Mouse (Mus musculus) heart, adult 2 months (tissue): ENCODE measurements around the gene Clasp1. TPM values are rescaled to one million over a fixed set of nuclear protein-coding genes. Genes with fewer than 3 reads are reported as not detected.

Source experiments
- DNase-seq, 2 experiments: peaks; one replicate each; pipeline ENCODE4 v3.0.0; 2021
- H3K27ac ChIP-seq: fragments of 200-600 bp; 2 replicates; pipeline ENCODE4 v1.8.1; 2022
- H3K27me3 ChIP-seq: fragments of 200-500 bp; 2 replicates; pipeline ENCODE4 v1.6.1; 2012; ENCODE audit warnings: mild to moderate bottlenecking, low read length, inconsistent platforms, mixed read lengths; ENCODE audit not compliant: control insufficient read depth, insufficient read depth
- H3K36me3 ChIP-seq: fragments of 200-500 bp; 2 replicates; pipeline ENCODE4 v1.6.1; 2012; ENCODE audit warnings: low read length, inconsistent platforms; ENCODE audit not compliant: control insufficient read depth, insufficient read depth
- H3K4me1 ChIP-seq: fragments of 200-500 bp; 2 replicates; pipeline ENCODE4 v1.6.1; 2011; ENCODE audit warnings: low read length; ENCODE audit not compliant: control insufficient read depth, insufficient read depth
- H3K4me3 ChIP-seq: fragments of 200-600 bp; 2 replicates; pipeline ENCODE4 v1.8.1; 2022
- H3K79me2 ChIP-seq: fragments of 200-500 bp; replicated peaks from 2 replicates; pipeline ENCODE4 v1.6.1; 2012; ENCODE audit warnings: mild to moderate bottlenecking, inconsistent platforms, low read length, moderate library complexity, mixed read lengths; ENCODE audit not compliant: control insufficient read depth, insufficient read depth
- H3K9ac ChIP-seq: fragments of 200-500 bp; 2 replicates; pipeline ENCODE4 v1.6.1; 2012; ENCODE audit warnings: low read depth, mild to moderate bottlenecking, control low read depth, inconsistent platforms, low read length, mixed read lengths
- CTCF ChIP-seq: fragments of 200-600 bp; IDR thresholded peaks from 2 replicates; pipeline ENCODE4 v1.8.1; 2022; ENCODE audit warnings: antibody characterized with exemption, mild to moderate bottlenecking, moderate library complexity
- EP300 ChIP-seq: fragments of 200-500 bp; IDR thresholded peaks from 2 replicates; pipeline ENCODE4 v1.6.1; 2011; ENCODE audit warnings: low read depth, low read length, control low read depth; ENCODE audit not compliant: insufficient read depth
- POLR2A ChIP-seq: fragments of 200-500 bp; IDR thresholded peaks from 2 replicates; pipeline ENCODE4 v1.6.1; 2011; ENCODE audit warnings: mild to moderate bottlenecking, low read depth, low read length, control low read depth; ENCODE audit not compliant: insufficient read depth
- WGBS: fragments of 180-500 bp; shearing (Covaris S2); methylation state at CpG from one replicate; pipeline ENCODE4 v1.1.7; 2018; 5-methylcytosine and 5-hydroxymethylcytosine counted together
- intact Hi-C: fragments of 180-260 bp; cut with DNase I; formaldehyde crosslinking; loops from one replicate; pipeline ENCODE4 v1.15.1; 2025
- polyA plus RNA-seq: library from polyadenylated mRNA; depleted of rRNA; stranded (reverse); fragments of >200 nt; gene quantifications from 2 replicates; pipeline ENCODE4 v1.2.3, GENCODE M21; 2012
- total RNA-seq, 2 experiments: library from RNA; stranded (reverse); gene quantifications; 2 replicates each; pipeline ENCODE4 v1.2.3; 2021

The Clasp1 gene
- total and polyA plus RNA-seq, 3 experiments = 148 to 407 (median 323) TPM

GRCm38 (mm10) chr1:118554961-118555360 is 166.1 kb downstream of the Clasp1 start:
- Histone ChIP-seq H3K4me1 (no peaks in the 10 kb centered on the region), H3K27me3 (no peaks in the 10 kb centered on the region), H3K9ac (no peak overlapping the region), H3K79me2 (no peaks in the 10 kb centered on the region), H3K27ac (no peak overlapping the region), H3K36me3 (peaks cover 23% of the 10 kb centered on the region), H3K4me3 (no peak overlapping the region)
- WGBS = 66% methylated on average over 5 of the region's 5 CpGs
- intact Hi-C loops = no loop called here
- DNase-seq = no peak
- TF ChIP-seq POLR2A (no peak), EP300 (no peak), CTCF (no peak)

- Histone ChIP-seq H3K4me3 (no peak overlapping the region), H3K27me3 (no peaks in the 10 kb centered on the region), H3K36me3 (peaks cover 9% of the 10 kb centered on the region), H3K27ac (no peak overlapping the region), H3K79me2 (no peaks in the 10 kb centered on the region), H3K9ac (no peak overlapping the region), H3K4me1 (no peaks in the 10 kb centered on the region)
- intact Hi-C loops = no loop called here
- no peak for TF ChIP-seq CTCF
- TF ChIP-seq EP300 = no peak
- no peak for TF ChIP-seq POLR2A
- WGBS = 33% methylated on average over 2 of the region's 2 CpGs
- no peak for DNase-seq
Measured at GRCm38 (mm10) chr1:118559716-118560115, 170.9 kb downstream of the Clasp1 start.

- Histone ChIP-seq H3K79me2 (no peaks in the 10 kb centered on the region), H3K4me3 (no peak overlapping the region), H3K4me1 (peaks cover 6% of the 10 kb centered on the region), H3K27ac (no peak overlapping the region), H3K9ac (no peak overlapping the region), H3K36me3 (peaks cover 35% of the 10 kb centered on the region), H3K27me3 (no peaks in the 10 kb centered on the region)
- TF ChIP-seq EP300 = no peak
- peak; percentile 57 for TF ChIP-seq CTCF
- no peak for TF ChIP-seq POLR2A
- no peak for DNase-seq
- intact Hi-C loops = no loop called here
Measured at GRCm38 (mm10) chr1:118564561-118564960, 175.7 kb downstream of the Clasp1 start.

GRCm38 (mm10) chr1:118567659-118568058 is 178.8 kb downstream of the Clasp1 start:
- Histone ChIP-seq H3K27me3 (no peaks in the 10 kb centered on the region), H3K36me3 (peaks cover 44% of the 10 kb centered on the region), H3K79me2 (no peaks in the 10 kb centered on the region), H3K27ac (no peak overlapping the region), H3K9ac (no peak overlapping the region), H3K4me3 (no peak overlapping the region), H3K4me1 (peaks cover 6% of the 10 kb centered on the region)
- intact Hi-C loops = loop anchor here (5.0 kb wide), 1 partner anchor 190 kb away; no protein-coding TSS in a partner anchor
- no peak for TF ChIP-seq CTCF
- no peak for TF ChIP-seq POLR2A
- TF ChIP-seq EP300 = no peak
- DNase-seq = no peak
- 91% methylated on average over 3 of the region's 3 CpGs for WGBS

- TF ChIP-seq EP300 = no peak
- no peak for TF ChIP-seq POLR2A
- TF ChIP-seq CTCF = no peak
- Histone ChIP-seq H3K27ac (no peak overlapping the region), H3K4me3 (no peak overlapping the region), H3K79me2 (no peaks in the 10 kb centered on the region), H3K27me3 (no peaks in the 10 kb centered on the region), H3K4me1 (no peaks in the 10 kb centered on the region), H3K9ac (no peak overlapping the region), H3K36me3 (no peaks in the 10 kb centered on the region)
- intact Hi-C loops = no loop called here
- 90% methylated on average over 2 of the region's 2 CpGs for WGBS
- no peak for DNase-seq
Measured at GRCm38 (mm10) chr1:118580174-118580702, 191.4 kb downstream of the Clasp1 start.

- Histone ChIP-seq H3K36me3 (no peaks in the 10 kb centered on the region), H3K4me3 (no peak overlapping the region), H3K27ac (no peak overlapping the region), H3K79me2 (no peaks in the 10 kb centered on the region), H3K4me1 (no peaks in the 10 kb centered on the region), H3K27me3 (no peaks in the 10 kb centered on the region), H3K9ac (no peak overlapping the region)
- intact Hi-C loops = no loop called here
- TF ChIP-seq POLR2A (no peak), EP300 (no peak), CTCF (no peak)
- 82% methylated on average over 8 of the region's 8 CpGs for WGBS
- no peak for DNase-seq
Measured at GRCm38 (mm10) chr1:118581179-118581578, 192.3 kb downstream of the Clasp1 start.
